Mouse (Mus musculus) limb, embryonic 12.5 days (tissue): ENCODE measurements at regions not wholly inside any gene's neighbourhood (a gene's known extent, or its start where the extent isn't known, plus 50 kb on each side); places are given as distances from the start of the nearest gene placed in this dataset.

Experiments used
- ATAC-seq: fragments of 200-750 bp; cut with Nextera tagmentation; 2 replicates; pipeline ENCODE4 v1.8.0; 2017; ENCODE audit warnings: low read depth, moderate TSS enrichment; ENCODE audit not compliant: insufficient number of reproducible peaks, insufficient read depth, low FRiP score, low TSS enrichment
- H3K27ac ChIP-seq: fragments of 300-500 bp; sonication (generic); 2 replicates; pipeline ENCODE4 v1.5.1; 2016; ENCODE audit warnings: mild to moderate bottlenecking, moderate library complexity
- H3K27me3 ChIP-seq: fragments of 300-500 bp; sonication (generic); 2 replicates; pipeline ENCODE4 v1.6.1; 2016; ENCODE audit warnings: mild to moderate bottlenecking, moderate library complexity
- H3K36me3 ChIP-seq: fragments of 300-500 bp; sonication (generic); 2 replicates; pipeline ENCODE4 v1.6.1; 2016; ENCODE audit warnings: mild to moderate bottlenecking, moderate library complexity
- H3K4me1 ChIP-seq: fragments of 300-500 bp; sonication (generic); replicated peaks from 2 replicates; pipeline ENCODE4 v1.6.1; 2016
- H3K4me2 ChIP-seq: fragments of 300-500 bp; sonication (generic); 2 replicates; pipeline ENCODE4 v1.6.1; 2016; ENCODE audit warnings: mild to moderate bottlenecking, moderate library complexity
- H3K4me3 ChIP-seq: fragments of 300-500 bp; sonication (generic); replicated peaks from 2 replicates; pipeline ENCODE4 v1.5.1; 2016; ENCODE audit warnings: mild to moderate bottlenecking
- H3K9ac ChIP-seq: fragments of 300-500 bp; sonication (generic); replicated peaks from 2 replicates; pipeline ENCODE4 v1.6.1; 2016; ENCODE audit warnings: mild to moderate bottlenecking, moderate library complexity
- H3K9me3 ChIP-seq: fragments of 300-500 bp; sonication (generic); 2 replicates; pipeline ENCODE4 v1.6.1; 2016; ENCODE audit warnings: mild to moderate bottlenecking, moderate library complexity
- WGBS: fragments of 180-500 bp; shearing (Covaris S2); methylation state at CpG from one replicate; pipeline ENCODE4 v1.1.7; 2016; 5-methylcytosine and 5-hydroxymethylcytosine counted together

GRCm38 (mm10) chrX:11487876-11488275 is 160.3 kb downstream of the H2al1j start:
- H3K27me3 ChIP-seq = peaks cover 46% of the 10 kb centered on the region
- H3K4me3 ChIP-seq = no peak overlapping the region
- no peaks in the 10 kb centered on the region for H3K36me3 ChIP-seq
- H3K27ac ChIP-seq = no peak overlapping the region
- H3K9me3 ChIP-seq = no peaks in the 10 kb centered on the region
- no peak for ATAC-seq
- H3K9ac ChIP-seq = no peak overlapping the region
- H3K4me2 ChIP-seq = no peak overlapping the region
- peaks cover 10% of the 10 kb centered on the region for H3K4me1 ChIP-seq
- 63% methylated on average over 5 of the region's 5 CpGs for WGBS

GRCm38 (mm10) chrX:11490146-11490693 is 162.6 kb downstream of the H2al1j start:
- 63% methylated on average over 5 of the region's 5 CpGs for WGBS
- Histone ChIP-seq H3K36me3 (no peaks in the 10 kb centered on the region), H3K4me3 (no peak overlapping the region), H3K27ac (no peak overlapping the region), H3K4me2 (no peak overlapping the region), H3K9me3 (no peaks in the 10 kb centered on the region), H3K4me1 (peaks cover 14% of the 10 kb centered on the region), H3K9ac (no peak overlapping the region), H3K27me3 (peaks cover 54% of the 10 kb centered on the region)
- no peak for ATAC-seq

- Histone ChIP-seq H3K4me2 (no peak overlapping the region), H3K9me3 (no peaks in the 10 kb centered on the region), H3K4me1 (peaks cover 14% of the 10 kb centered on the region), H3K4me3 (no peak overlapping the region), H3K36me3 (no peaks in the 10 kb centered on the region), H3K27ac (no peak overlapping the region), H3K9ac (no peak overlapping the region), H3K27me3 (peaks cover 55% of the 10 kb centered on the region)
- 29% methylated on average over 5 of the region's 5 CpGs for WGBS
- no peak for ATAC-seq
Measured at GRCm38 (mm10) chrX:11491235-11491634, 163.6 kb downstream of the H2al1j start.

- H3K27ac ChIP-seq = no peak overlapping the region
- H3K27me3 ChIP-seq = peaks cover 53% of the 10 kb centered on the region
Measured at GRCm38 (mm10) chrX:11491676-11492391, 164.2 kb downstream of the H2al1j start.

GRCm38 (mm10) chrX:11493526-11494245 is 166.1 kb downstream of the H2al1j start:
- H3K4me2 ChIP-seq = peak overlapping the region; percentile 51
- peaks cover 4% of the 10 kb centered on the region for H3K4me1 ChIP-seq
- peaks cover 53% of the 10 kb centered on the region for H3K27me3 ChIP-seq
- no peaks in the 10 kb centered on the region for H3K9me3 ChIP-seq
- no peak overlapping the region for H3K9ac ChIP-seq
- WGBS = 29% methylated on average over 19 of the region's 19 CpGs
- no peaks in the 10 kb centered on the region for H3K36me3 ChIP-seq
- H3K27ac ChIP-seq = no peak overlapping the region
- no peak overlapping the region; the same call in 1 of the 2 replicates for H3K4me3 ChIP-seq
- ATAC-seq = no peak

More at GRCm38 (mm10) chrX:11491676-11492391, 164.2 kb downstream of the H2al1j start:
- no peaks in the 10 kb centered on the region for H3K36me3 ChIP-seq
- peaks cover 8% of the 10 kb centered on the region for H3K4me1 ChIP-seq
- no peak overlapping the region for H3K9ac ChIP-seq
- WGBS = 25% methylated on average over 31 of the region's 32 CpGs
- peak overlapping the region; percentile 19; the same call in 1 of the 2 replicates for H3K4me3 ChIP-seq
- ATAC-seq = no peak
- no peaks in the 10 kb centered on the region for H3K9me3 ChIP-seq
- peak overlapping the region; percentile 47 for H3K4me2 ChIP-seq

GRCm38 (mm10) chrX:11494246-11494630 is 166.6 kb downstream of the H2al1j start:
- no peak overlapping the region for H3K27ac ChIP-seq
- no peak for ATAC-seq
- peaks cover 53% of the 10 kb centered on the region for H3K27me3 ChIP-seq
- peaks cover 4% of the 10 kb centered on the region for H3K4me1 ChIP-seq
- WGBS = 29% methylated on average over 12 of the region's 12 CpGs
- H3K9me3 ChIP-seq = no peaks in the 10 kb centered on the region
- no peak overlapping the region; the same call in 1 of the 2 replicates for H3K4me3 ChIP-seq
- H3K4me2 ChIP-seq = peak overlapping the region; percentile 51
- no peaks in the 10 kb centered on the region for H3K36me3 ChIP-seq
- no peak overlapping the region for H3K9ac ChIP-seq

GRCm38 (mm10) chrX:11512439-11512838 is 184.8 kb downstream of the H2al1j start:
- no peak overlapping the region for H3K27ac ChIP-seq
- H3K36me3 ChIP-seq = no peaks in the 10 kb centered on the region
- no peaks in the 10 kb centered on the region for H3K4me1 ChIP-seq
- H3K9me3 ChIP-seq = no peaks in the 10 kb centered on the region
- no peak for ATAC-seq
- peaks cover 47% of the 10 kb centered on the region for H3K27me3 ChIP-seq
- no peak overlapping the region for H3K4me2 ChIP-seq
- 47% methylated on average over 5 of the region's 5 CpGs for WGBS
- no peak overlapping the region for H3K4me3 ChIP-seq
- H3K9ac ChIP-seq = no peak overlapping the region

- no peaks in the 10 kb centered on the region for H3K36me3 ChIP-seq
- no peaks in the 10 kb centered on the region for H3K4me1 ChIP-seq
- H3K9me3 ChIP-seq = no peaks in the 10 kb centered on the region
- 74% methylated on average over 4 of the region's 4 CpGs for WGBS
- no peak for ATAC-seq
- no peak overlapping the region for H3K4me3 ChIP-seq
- no peak overlapping the region for H3K9ac ChIP-seq
- H3K4me2 ChIP-seq = no peak overlapping the region
- peaks cover 48% of the 10 kb centered on the region for H3K27me3 ChIP-seq
- no peak overlapping the region for H3K27ac ChIP-seq
Measured at GRCm38 (mm10) chrX:11512928-11513327, 185.3 kb downstream of the H2al1j start.

GRCm38 (mm10) chrX:11523791-11524190 is 196.2 kb downstream of the H2al1j start:
- no peaks in the 10 kb centered on the region for H3K9me3 ChIP-seq
- peaks cover 61% of the 10 kb centered on the region for H3K27me3 ChIP-seq
- no peak overlapping the region for H3K27ac ChIP-seq
- no peak for ATAC-seq
- 20% methylated on average over 4 of the region's 4 CpGs for WGBS
- H3K9ac ChIP-seq = no peak overlapping the region
- H3K4me1 ChIP-seq = no peaks in the 10 kb centered on the region
- no peaks in the 10 kb centered on the region for H3K36me3 ChIP-seq
- H3K4me2 ChIP-seq = no peak overlapping the region
- no peak overlapping the region for H3K4me3 ChIP-seq

GRCm38 (mm10) chrX:11525326-11525725 is 197.7 kb downstream of the H2al1j start:
- Histone ChIP-seq H3K27me3 (peaks cover 62% of the 10 kb centered on the region), H3K9ac (no peak overlapping the region), H3K36me3 (no peaks in the 10 kb centered on the region), H3K27ac (no peak overlapping the region), H3K4me2 (no peak overlapping the region), H3K9me3 (no peaks in the 10 kb centered on the region), H3K4me3 (no peak overlapping the region), H3K4me1 (no peaks in the 10 kb centered on the region)
- 59% methylated on average over 8 of the region's 8 CpGs for WGBS
- no peak for ATAC-seq

- Histone ChIP-seq H3K9me3 (no peaks in the 10 kb centered on the region), H3K4me1 (no peaks in the 10 kb centered on the region), H3K36me3 (no peaks in the 10 kb centered on the region), H3K9ac (no peak overlapping the region), H3K27me3 (peaks cover 76% of the 10 kb centered on the region), H3K4me3 (no peak overlapping the region), H3K27ac (no peak overlapping the region), H3K4me2 (no peak overlapping the region)
- ATAC-seq = no peak
- WGBS = 84% methylated on average over 5 of the region's 5 CpGs
Measured at GRCm38 (mm10) chrX:11528589-11528988, 201.0 kb downstream of the H2al1j start.
